Mouse (Mus musculus): ENCODE data around the gene Clcn5. TPM values are rescaled to one million over a fixed set of nuclear protein-coding genes. Genes with fewer than 3 reads are reported as not detected.
A peak's percentile ranks its signal among the peaks of the same experiment; 100 is the strongest.

Gene Clcn5
- total and polyA plus RNA-seq, 3 experiments, result 7.5 to 10.3 (median 10.2) TPM

DNA sequence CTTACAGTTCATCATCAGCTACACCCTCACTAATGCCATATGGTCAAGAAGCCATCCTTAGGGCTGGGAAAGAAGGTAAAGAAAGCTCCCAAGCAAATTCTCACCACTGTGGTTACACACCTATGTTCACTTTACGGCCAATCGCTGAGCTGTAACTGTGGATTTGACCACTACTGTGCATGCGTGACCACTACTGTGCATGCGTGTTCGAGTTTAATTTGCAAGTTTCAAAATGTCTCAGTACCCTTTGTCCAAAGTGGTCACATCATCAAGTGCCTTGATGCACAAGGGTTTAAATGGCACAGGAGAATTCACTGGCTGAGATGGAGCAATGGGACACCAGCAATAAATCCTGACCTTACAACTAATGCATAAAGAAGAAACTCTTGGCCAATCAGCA, 58.0 kb downstream of the Clcn5 start:
- dilution Hi-C loops (cut with MboI; ENCODE audit: extremely low pct_ligation_motif_present, extremely low pct_unique_long_range_greater_than_20kb, low sequenced_read_pairs), result no loop called here
- TF ChIP-seq PAX5 (IDR thresholded peaks at IDR 0.05; ENCODE audit: low read length) (no peak), JUN (IDR thresholded peaks at IDR 0.05; ENCODE audit: insufficient read depth, low read depth, low read length) (no peak), IRF4 (IDR thresholded peaks at IDR 0.05; ENCODE audit: low read depth, low read length) (peak; percentile 45; the same call in 1 of the 2 replicates), ZKSCAN1 (IDR thresholded peaks at IDR 0.05; ENCODE audit: borderline replicate concordance, low read depth, low read length) (no peak), ZC3H11A (IDR thresholded peaks at IDR 0.05; ENCODE audit: low read depth, low read length) (no peak), NRF1 (IDR thresholded peaks at IDR 0.05; ENCODE audit: low read depth, low read length) (peak; percentile 69), GABPA (IDR thresholded peaks at IDR 0.05; ENCODE audit: insufficient replicate concordance, low read depth, low read length) (no peak), BHLHE40 (IDR thresholded peaks at IDR 0.05; ENCODE audit: low read depth, low read length) (peak; percentile 78)

DNA sequence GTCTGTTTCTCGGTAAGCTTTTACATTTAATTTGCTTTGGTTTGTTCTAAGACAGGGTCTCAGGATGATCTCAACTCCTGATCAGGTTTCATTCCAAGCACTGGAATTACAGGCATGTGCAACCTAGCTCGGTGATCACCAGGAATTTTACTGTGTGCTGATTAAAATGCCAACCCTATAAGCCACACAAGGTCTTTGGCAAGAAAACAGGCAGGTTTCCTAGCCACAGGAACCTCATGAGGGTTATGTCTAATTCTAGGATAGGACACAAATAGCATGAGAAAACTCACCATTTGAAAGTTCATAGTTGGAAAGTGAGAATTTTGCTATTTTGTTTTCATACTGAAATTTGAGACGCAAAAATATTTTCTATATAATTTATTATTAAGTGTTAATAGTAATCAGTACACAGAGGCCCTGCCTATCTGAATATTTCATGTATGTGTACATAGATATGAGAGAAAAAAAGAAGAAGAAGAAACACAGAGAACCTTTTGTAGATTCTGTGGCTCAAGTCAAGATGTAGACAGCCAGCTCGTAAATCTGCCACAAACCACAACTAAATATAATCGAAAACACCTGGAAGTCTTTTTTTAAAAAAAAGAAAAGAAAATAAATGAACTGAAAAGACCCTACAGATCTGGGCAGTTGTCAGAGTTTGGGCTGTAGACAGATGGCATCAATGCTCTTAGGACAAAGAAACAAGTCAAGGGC, 58.6 kb downstream of the Clcn5 start:
- in situ Hi-C loops (cut with MboI; ENCODE audit: low pct_ligation_motif_present, low pct_unique_long_range_greater_than_20kb, low sequenced_read_pairs), result no loop called here
- Histone ChIP-seq H3K4me1 (ENCODE audit: control insufficient read depth in 1 of 2, insufficient read depth in 2 of 2) (peaks cover 5 to 22% of the 10 kb centered on the region in 2 experiments; a peak in 3 of 4 replicates), H3K9me3 (replicated peaks; ENCODE audit: low read length) (no peaks in the 10 kb centered on the region), H3K27me3 (replicated peaks) (no peaks in the 10 kb centered on the region), H3K79me2 (replicated peaks; ENCODE audit: control insufficient read depth, extremely low read depth, insufficient read depth, poor library complexity, severe bottlenecking) (no peaks in the 10 kb centered on the region), H3K4me2 (ENCODE audit: insufficient read depth, low read depth, poor library complexity, severe bottlenecking) (peak overlapping the region; percentile 44), H3K4me3 (replicated peaks in 1 of 3; ENCODE audit: low read depth in 2 of 3, low read length in 2 of 3, poor library complexity in 1 of 3) (no peak overlapping the region), H3K36me3 (replicated peaks in 1 of 2; ENCODE audit: control insufficient read depth in 1 of 2, insufficient read depth in 1 of 2, low read length in 1 of 2) (no peaks in the 10 kb centered on the region), H3K27ac (ENCODE audit: insufficient read depth, low read depth) (no peak overlapping the region), H3K9ac (ENCODE audit: insufficient read depth, low read depth) (no peak overlapping the region; the same call in 1 of the 2 replicates)
- TF ChIP-seq USF2 (conservative IDR thresholded peaks at IDR 0.05; ENCODE audit: low read depth, low read length) (no peak), ZC3H11A (IDR thresholded peaks at IDR 0.05; ENCODE audit: low read depth, low read length) (no peak), TBP (conservative IDR thresholded peaks at IDR 0.05; ENCODE audit: low read depth, low read length) (no peak), SIN3A (IDR thresholded peaks at IDR 0.05; ENCODE audit: low read length) (no peak), RCOR1 (conservative IDR thresholded peaks at IDR 0.05; ENCODE audit: low read depth, low read length) (no peak), ELF1 (IDR thresholded peaks at IDR 0.05; ENCODE audit: low read depth, low read length) (no peak), NELFE (IDR thresholded peaks at IDR 0.05; ENCODE audit: low read depth, low read length) (no peak), JUN (IDR thresholded peaks at IDR 0.05; ENCODE audit: insufficient read depth, low read depth, low read length) (no peak), MAX (IDR thresholded peaks at IDR 0.05; ENCODE audit: low read length) (no peak), ZMIZ1 (IDR thresholded peaks at IDR 0.05; ENCODE audit: low read depth, low read length) (no peak), ZNF384 (IDR thresholded peaks at IDR 0.05; ENCODE audit: low read depth, low read length) (no peak), ZKSCAN1 (IDR thresholded peaks at IDR 0.05; ENCODE audit: borderline replicate concordance, low read depth, low read length) (no peak), ETS1 (conservative IDR thresholded peaks at IDR 0.05; ENCODE audit: low read depth, low read length) (no peak), JUND (conservative IDR thresholded peaks at IDR 0.05; ENCODE audit: low read depth, low read length) (no peak)
- DNase-seq (ENCODE audit: extremely low read depth), result peak; percentile 2
- dilution Hi-C loops (cut with MboI; ENCODE audit: extremely low pct_ligation_motif_present, extremely low pct_unique_long_range_greater_than_20kb, low sequenced_read_pairs), result no loop called here

More for the DNA sequence above, 58.0 kb downstream of the Clcn5 start:
- no peaks in the 10 kb centered on the region for H3K79me2 ChIP-seq (replicated peaks; ENCODE audit: control insufficient read depth, extremely low read depth, insufficient read depth, poor library complexity, severe bottlenecking)
- no peak overlapping the region for H3K4me3 ChIP-seq (replicated peaks in 1 of 3; ENCODE audit: low read depth in 2 of 3, low read length in 2 of 3, poor library complexity in 1 of 3)
- H3K27ac ChIP-seq (ENCODE audit: insufficient read depth, low read depth), result no peak overlapping the region
- H3K9ac ChIP-seq (ENCODE audit: insufficient read depth, low read depth), result no peak overlapping the region; the same call in 1 of the 2 replicates
- no peaks in the 10 kb centered on the region for H3K9me3 ChIP-seq (replicated peaks; ENCODE audit: low read length)
- H3K36me3 ChIP-seq (replicated peaks in 1 of 2; ENCODE audit: control insufficient read depth in 1 of 2, insufficient read depth in 1 of 2, low read length in 1 of 2), result no peaks in the 10 kb centered on the region
- H3K27me3 ChIP-seq (replicated peaks), result no peaks in the 10 kb centered on the region
- H3K4me2 ChIP-seq (ENCODE audit: insufficient read depth, low read depth, poor library complexity, severe bottlenecking), result peak overlapping the region; percentile 44
- peak; percentile 2 for DNase-seq (ENCODE audit: extremely low read depth)
- H3K4me1 ChIP-seq (ENCODE audit: control insufficient read depth in 1 of 2, insufficient read depth in 2 of 2), result peaks cover 5 to 22% of the 10 kb centered on the region in 2 experiments; a peak in 3 of 4 replicates
- in situ Hi-C loops (cut with MboI; ENCODE audit: low pct_ligation_motif_present, low pct_unique_long_range_greater_than_20kb, low sequenced_read_pairs), result no loop called here

Measured in CH12.LX (cell line).